Mouse (Mus musculus) midbrain, embryonic 16.5 days (tissue): ENCODE measurements around the gene Fat1. TPM values are rescaled to one million over a fixed set of nuclear protein-coding genes. Genes with fewer than 3 reads are reported as not detected.

Experiments used
- ATAC-seq: fragments of 200-750 bp; cut with Nextera tagmentation; 2 replicates; pipeline ENCODE4 v1.8.0; 2017; ENCODE audit warnings: moderate TSS enrichment
- H3K27ac ChIP-seq: fragments of 300-500 bp; sonication (generic); 2 replicates; pipeline ENCODE4 v1.5.1; 2014; ENCODE audit warnings: mild to moderate bottlenecking, low read length, mixed read lengths
- H3K27me3 ChIP-seq: fragments of 300-500 bp; sonication (generic); 2 replicates; pipeline ENCODE4 v1.6.1; 2014; ENCODE audit warnings: low read depth, low read length, mixed read lengths; ENCODE audit not compliant: control insufficient read depth, insufficient read depth
- H3K36me3 ChIP-seq: fragments of 300-500 bp; sonication (generic); 2 replicates; pipeline ENCODE4 v1.6.1; 2014; ENCODE audit warnings: mild to moderate bottlenecking, low read length, moderate library complexity, mixed read lengths; ENCODE audit not compliant: control insufficient read depth, insufficient read depth
- H3K4me1 ChIP-seq: fragments of 300-500 bp; sonication (generic); 2 replicates; pipeline ENCODE4 v1.6.1; 2014; ENCODE audit warnings: mild to moderate bottlenecking, low read length, mixed read lengths; ENCODE audit not compliant: control insufficient read depth, insufficient read depth
- H3K4me2 ChIP-seq: fragments of 300-500 bp; sonication (generic); 2 replicates; pipeline ENCODE4 v1.6.1; 2014; ENCODE audit warnings: mild to moderate bottlenecking, low read length, mixed read lengths
- H3K4me3 ChIP-seq: fragments of 300-500 bp; sonication (generic); 2 replicates; pipeline ENCODE4 v1.5.1; 2014; ENCODE audit warnings: low read depth, mild to moderate bottlenecking, low read length, moderate library complexity, mixed read lengths
- H3K9ac ChIP-seq: fragments of 300-500 bp; sonication (generic); 2 replicates; pipeline ENCODE4 v1.6.1; 2014; ENCODE audit warnings: low read depth, low read length, mixed read lengths
- H3K9me3 ChIP-seq: fragments of 300-500 bp; sonication (generic); replicated peaks from 2 replicates; pipeline ENCODE4 v1.6.1; 2014; ENCODE audit warnings: mild to moderate bottlenecking, low read length, mixed read lengths; ENCODE audit not compliant: control insufficient read depth, poor library complexity, severe bottlenecking
- WGBS: fragments of 180-500 bp; shearing (Covaris S2); extraction: QIAGEN DNeasy Blood & Tissue Kit; methylation state at CpG from one replicate; pipeline ENCODE4 v1.1.7; 2014; 5-methylcytosine and 5-hydroxymethylcytosine counted together
- polyA plus RNA-seq: library from polyadenylated mRNA; unstranded; fragments of >200 nt; fragmentation: Nextera tagmentation; extraction: Ambion mirVana; gene quantifications from 2 replicates; pipeline ENCODE4 v1.2.1, GENCODE M21; 2015

The Fat1 gene
- polyA plus RNA-seq, 1 experiment from 2014 or later, result 13.9 TPM

- Histone ChIP-seq H3K27ac (no peak overlapping the region), H3K4me3 (no peak overlapping the region), H3K4me2 (no peak overlapping the region), H3K9me3 (no peaks in the 10 kb centered on the region; the same call in 1 of the 2 replicates), H3K27me3 (no peaks in the 10 kb centered on the region), H3K9ac (no peak overlapping the region), H3K36me3 (peaks cover 5% of the 10 kb centered on the region), H3K4me1 (no peaks in the 10 kb centered on the region)
- 100% methylated on average over 4 of the region's 4 CpGs for WGBS
- ATAC-seq, result no peak
Measured at GRCm38 (mm10) chr8:44945577-44945976, 10.3 kb downstream of the Fat1 start.

- H3K27me3 ChIP-seq, result no peaks in the 10 kb centered on the region
- H3K4me1 ChIP-seq, result no peaks in the 10 kb centered on the region
- peaks cover 35% of the 10 kb centered on the region for H3K36me3 ChIP-seq
- no peak overlapping the region for H3K4me3 ChIP-seq
- no peak overlapping the region for H3K4me2 ChIP-seq
- ATAC-seq, result no peak
- no peak overlapping the region for H3K27ac ChIP-seq
- H3K9ac ChIP-seq, result no peak overlapping the region
- 59% methylated on average over 9 of the region's 9 CpGs for WGBS
- no peaks in the 10 kb centered on the region; the same call in 1 of the 2 replicates for H3K9me3 ChIP-seq
Measured at GRCm38 (mm10) chr8:44948597-44948996, 13.3 kb downstream of the Fat1 start.

DNA sequence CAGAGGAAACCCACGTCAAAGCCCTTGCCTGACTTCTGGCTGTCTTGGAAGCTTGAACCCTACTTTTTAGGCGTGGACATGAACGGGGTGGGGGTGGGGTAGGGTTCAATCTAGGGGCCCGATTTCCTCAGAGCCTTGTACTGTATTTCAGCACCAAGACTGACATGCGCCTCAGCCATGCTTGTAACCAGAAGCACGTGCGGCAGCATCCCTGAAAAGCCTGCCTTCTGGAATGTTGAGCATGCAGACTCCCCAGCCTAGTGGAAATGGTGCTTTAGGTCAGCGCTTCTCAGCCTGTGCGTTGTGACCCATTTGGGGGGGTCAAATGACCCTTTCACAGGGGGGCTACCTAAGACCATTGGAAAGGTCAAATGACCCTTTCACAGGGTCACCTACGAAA, 25.2 kb downstream of the Fat1 start:
- no peak; the same call in 1 of the 2 replicates for ATAC-seq

GRCm38 (mm10) chr8:44960906-44961305, 25.7 kb downstream of the Fat1 start:
- H3K4me2 ChIP-seq, result no peak overlapping the region
- peaks cover 7% of the 10 kb centered on the region for H3K4me1 ChIP-seq
- WGBS, result 38% methylated on average over 5 of the region's 5 CpGs
- H3K4me3 ChIP-seq, result no peak overlapping the region
- ATAC-seq, result no peak
- H3K9ac ChIP-seq, result no peak overlapping the region
- no peaks in the 10 kb centered on the region for H3K27me3 ChIP-seq
- H3K27ac ChIP-seq, result no peak overlapping the region
- H3K9me3 ChIP-seq, result no peaks in the 10 kb centered on the region
- no peaks in the 10 kb centered on the region; the same call in 1 of the 2 replicates for H3K36me3 ChIP-seq

More for the DNA sequence above, 25.2 kb downstream of the Fat1 start:
- Histone ChIP-seq H3K9ac (no peak overlapping the region), H3K4me1 (peaks cover 7% of the 10 kb centered on the region), H3K4me3 (no peak overlapping the region), H3K4me2 (no peak overlapping the region), H3K27me3 (no peaks in the 10 kb centered on the region), H3K9me3 (no peaks in the 10 kb centered on the region), H3K36me3 (no peaks in the 10 kb centered on the region; the same call in 1 of the 2 replicates), H3K27ac (no peak overlapping the region)
- WGBS, result 35% methylated on average over 10 of the region's 10 CpGs

GRCm38 (mm10) chr8:44961492-44961891, 26.2 kb downstream of the Fat1 start:
- Histone ChIP-seq H3K9ac (no peak overlapping the region), H3K4me2 (no peak overlapping the region), H3K27ac (no peak overlapping the region), H3K36me3 (no peaks in the 10 kb centered on the region; the same call in 1 of the 2 replicates), H3K27me3 (no peaks in the 10 kb centered on the region), H3K4me1 (peaks cover 7% of the 10 kb centered on the region), H3K4me3 (no peak overlapping the region), H3K9me3 (no peaks in the 10 kb centered on the region)
- WGBS, result 69% methylated on average over 6 of the region's 6 CpGs
- no peak for ATAC-seq

- H3K4me3 ChIP-seq, result no peak overlapping the region
Measured at GRCm38 (mm10) chr8:44962572-44963231, 27.5 kb downstream of the Fat1 start.

GRCm38 (mm10) chr8:44967521-44968039, 32.3 kb downstream of the Fat1 start:
- 92% methylated on average over 8 of the region's 8 CpGs for WGBS

More at GRCm38 (mm10) chr8:44962572-44963231, 27.5 kb downstream of the Fat1 start:
- Histone ChIP-seq H3K36me3 (no peaks in the 10 kb centered on the region; the same call in 1 of the 2 replicates), H3K27me3 (no peaks in the 10 kb centered on the region), H3K27ac (no peak overlapping the region), H3K4me2 (no peak overlapping the region), H3K9me3 (no peaks in the 10 kb centered on the region), H3K9ac (no peak overlapping the region), H3K4me1 (peaks cover 7% of the 10 kb centered on the region)
- WGBS, result 49% methylated on average over 12 of the region's 12 CpGs
- ATAC-seq, result no peak

DNA sequence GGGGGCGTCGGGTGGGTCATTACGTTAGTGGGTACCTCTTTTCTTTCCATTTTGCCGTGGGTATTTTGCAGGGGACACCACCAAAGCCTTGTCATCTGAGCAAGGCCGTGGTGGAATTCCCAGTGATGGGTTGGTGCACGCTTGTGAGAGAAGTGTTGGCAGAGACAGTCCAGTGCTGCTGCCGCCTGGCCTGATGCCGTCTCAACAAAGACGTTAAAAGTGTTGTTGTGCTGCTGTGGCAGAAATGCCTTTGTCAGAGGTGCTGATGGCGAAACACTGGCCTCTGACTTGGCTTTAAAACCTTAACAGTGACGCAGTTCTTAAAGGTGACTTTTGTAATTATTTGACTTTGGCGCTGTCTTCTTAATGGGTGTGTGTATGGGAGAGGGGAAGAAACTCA, 34.8 kb downstream of the Fat1 start:
- 21% methylated on average over 12 of the region's 12 CpGs for WGBS
- no peaks in the 10 kb centered on the region for H3K9me3 ChIP-seq
- H3K27me3 ChIP-seq, result peaks cover 5% of the 10 kb centered on the region
- no peak overlapping the region for H3K9ac ChIP-seq
- no peaks in the 10 kb centered on the region for H3K36me3 ChIP-seq
- no peak overlapping the region for H3K4me2 ChIP-seq
- ATAC-seq, result no peak
- H3K4me3 ChIP-seq, result no peak overlapping the region
- no peak overlapping the region for H3K27ac ChIP-seq
- peaks cover 17% of the 10 kb centered on the region for H3K4me1 ChIP-seq

More at GRCm38 (mm10) chr8:44967521-44968039, 32.3 kb downstream of the Fat1 start:
- H3K27ac ChIP-seq, result no peak overlapping the region
- peaks cover 3% of the 10 kb centered on the region for H3K27me3 ChIP-seq
- H3K4me3 ChIP-seq, result no peak overlapping the region
- H3K9me3 ChIP-seq, result no peaks in the 10 kb centered on the region
- no peak overlapping the region for H3K9ac ChIP-seq
- ATAC-seq, result no peak
- peaks cover 18% of the 10 kb centered on the region for H3K4me1 ChIP-seq
- H3K4me2 ChIP-seq, result no peak overlapping the region
- no peaks in the 10 kb centered on the region for H3K36me3 ChIP-seq

GRCm38 (mm10) chr8:44971346-44971745, 36.1 kb downstream of the Fat1 start:
- H3K27me3 ChIP-seq, result peaks cover 5% of the 10 kb centered on the region
- peaks cover 17% of the 10 kb centered on the region for H3K4me1 ChIP-seq
- no peak overlapping the region for H3K9ac ChIP-seq
- no peak overlapping the region for H3K4me3 ChIP-seq
- H3K9me3 ChIP-seq, result no peaks in the 10 kb centered on the region
- H3K4me2 ChIP-seq, result no peak overlapping the region
- 6% methylated on average over 6 of the region's 6 CpGs for WGBS
- H3K27ac ChIP-seq, result no peak overlapping the region
- no peaks in the 10 kb centered on the region for H3K36me3 ChIP-seq
- ATAC-seq, result no peak; the same call in 1 of the 2 replicates
